Mouse (Mus musculus): Measurements from ENCODE around the gene Eln. TPM values are rescaled to one million over a fixed set of nuclear protein-coding genes. Genes with fewer than 3 reads are reported as not detected.

Gene Eln
- polyA plus RNA-seq, 1 experiment from 2014 or later, result 3.8 TPM

GRCm38 (mm10) chr5:134739951-134740350, 7.2 kb downstream of the Eln start:
- peaks cover 11% of the 10 kb centered on the region; the same call in 1 of the 2 replicates for H3K4me1 ChIP-seq (ENCODE audit: control insufficient read depth, insufficient read depth, low read length)
- H3K36me3 ChIP-seq (ENCODE audit: control insufficient read depth, insufficient read depth, low read length), result no peaks in the 10 kb centered on the region
- no peak for DNase-seq (ENCODE audit: low spot score)
- no peaks in the 10 kb centered on the region for H3K27me3 ChIP-seq (ENCODE audit: control insufficient read depth, insufficient read depth, low read length)
- 63% methylated on average over 3 of the region's 3 CpGs for WGBS
- no peak overlapping the region for H3K9ac ChIP-seq (ENCODE audit: low read length)
- ATAC-seq (ENCODE audit: insufficient number of reproducible peaks, low FRiP score, low TSS enrichment, low read depth), result no peak
- H3K4me3 ChIP-seq (ENCODE audit: low read depth, low read length), result no peak overlapping the region
- H3K9me3 ChIP-seq (ENCODE audit: control insufficient read depth, low read length), result no peaks in the 10 kb centered on the region
- no peak overlapping the region for H3K27ac ChIP-seq (replicated peaks; ENCODE audit: low read depth, low read length)
- H3K4me2 ChIP-seq (ENCODE audit: low read depth, severe bottlenecking), result no peak overlapping the region

GRCm38 (mm10) chr5:134734920-134735319, 12.2 kb downstream of the Eln start:
- 79% methylated on average over 2 of the region's 2 CpGs for WGBS

GRCm38 (mm10) chr5:134734072-134734471, 13.1 kb downstream of the Eln start:
- Histone ChIP-seq H3K4me2 (ENCODE audit: low read depth, severe bottlenecking) (no peak overlapping the region), H3K36me3 (ENCODE audit: control insufficient read depth, insufficient read depth, low read length) (no peaks in the 10 kb centered on the region), H3K27me3 (ENCODE audit: control insufficient read depth, insufficient read depth, low read length) (no peaks in the 10 kb centered on the region), H3K4me3 (ENCODE audit: low read depth, low read length) (no peak overlapping the region), H3K9me3 (ENCODE audit: control insufficient read depth, low read length) (no peaks in the 10 kb centered on the region), H3K4me1 (ENCODE audit: control insufficient read depth, insufficient read depth, low read length) (no peaks in the 10 kb centered on the region), H3K27ac (replicated peaks; ENCODE audit: low read depth, low read length) (no peak overlapping the region), H3K9ac (ENCODE audit: low read length) (no peak overlapping the region)
- WGBS, result 79% methylated on average over 5 of the region's 5 CpGs
- DNase-seq (ENCODE audit: low spot score) (no peak), ATAC-seq (ENCODE audit: insufficient number of reproducible peaks, low FRiP score, low TSS enrichment, low read depth) (no peak)

More at GRCm38 (mm10) chr5:134734920-134735319, 12.2 kb downstream of the Eln start:
- Histone ChIP-seq H3K9ac (ENCODE audit: low read length) (no peak overlapping the region), H3K27me3 (ENCODE audit: control insufficient read depth, insufficient read depth, low read length) (no peaks in the 10 kb centered on the region), H3K4me1 (ENCODE audit: control insufficient read depth, insufficient read depth, low read length) (no peaks in the 10 kb centered on the region), H3K27ac (replicated peaks; ENCODE audit: low read depth, low read length) (no peak overlapping the region), H3K36me3 (ENCODE audit: control insufficient read depth, insufficient read depth, low read length) (no peaks in the 10 kb centered on the region), H3K4me3 (ENCODE audit: low read depth, low read length) (no peak overlapping the region), H3K9me3 (ENCODE audit: control insufficient read depth, low read length) (no peaks in the 10 kb centered on the region), H3K4me2 (ENCODE audit: low read depth, severe bottlenecking) (no peak overlapping the region)
- ATAC-seq (ENCODE audit: insufficient number of reproducible peaks, low FRiP score, low TSS enrichment, low read depth) (no peak), DNase-seq (ENCODE audit: low spot score) (no peak)

- Histone ChIP-seq H3K4me2 (ENCODE audit: low read depth, severe bottlenecking) (no peak overlapping the region), H3K27ac (replicated peaks; ENCODE audit: low read depth, low read length) (no peak overlapping the region), H3K27me3 (ENCODE audit: control insufficient read depth, insufficient read depth, low read length) (no peaks in the 10 kb centered on the region), H3K4me3 (ENCODE audit: low read depth, low read length) (no peak overlapping the region), H3K9me3 (ENCODE audit: control insufficient read depth, low read length) (no peaks in the 10 kb centered on the region), H3K9ac (ENCODE audit: low read length) (no peak overlapping the region), H3K36me3 (ENCODE audit: control insufficient read depth, insufficient read depth, low read length) (no peaks in the 10 kb centered on the region), H3K4me1 (ENCODE audit: control insufficient read depth, insufficient read depth, low read length) (peaks cover 3% of the 10 kb centered on the region; the same call in 1 of the 2 replicates)
- ATAC-seq (ENCODE audit: insufficient number of reproducible peaks, low FRiP score, low TSS enrichment, low read depth), result no peak
- WGBS, result 57% methylated on average over 4 of the region's 4 CpGs
- DNase-seq (ENCODE audit: low spot score), result no peak
Observed at GRCm38 (mm10) chr5:134733241-134733640, 13.9 kb downstream of the Eln start.

GRCm38 (mm10) chr5:134729124-134729523, 18.0 kb downstream of the Eln start:
- Histone ChIP-seq H3K9ac (ENCODE audit: low read length) (no peak overlapping the region), H3K4me3 (ENCODE audit: low read depth, low read length) (no peak overlapping the region), H3K36me3 (ENCODE audit: control insufficient read depth, insufficient read depth, low read length) (no peaks in the 10 kb centered on the region), H3K27ac (replicated peaks; ENCODE audit: low read depth, low read length) (no peak overlapping the region), H3K27me3 (ENCODE audit: control insufficient read depth, insufficient read depth, low read length) (no peaks in the 10 kb centered on the region), H3K4me1 (ENCODE audit: control insufficient read depth, insufficient read depth, low read length) (peaks cover 6% of the 10 kb centered on the region; the same call in 1 of the 2 replicates), H3K9me3 (ENCODE audit: control insufficient read depth, low read length) (no peaks in the 10 kb centered on the region), H3K4me2 (ENCODE audit: low read depth, severe bottlenecking) (no peak overlapping the region)
- DNase-seq (ENCODE audit: low spot score), result no peak
- ATAC-seq (ENCODE audit: insufficient number of reproducible peaks, low FRiP score, low TSS enrichment, low read depth), result 0 out of 2 replicates have a peak, but pooled peaks have one; percentile 31
- WGBS, result 89% methylated on average over 12 of the region's 12 CpGs

- Histone ChIP-seq H3K4me1 (ENCODE audit: control insufficient read depth, insufficient read depth, low read length) (peaks cover 6% of the 10 kb centered on the region; the same call in 1 of the 2 replicates), H3K27ac (replicated peaks; ENCODE audit: low read depth, low read length) (no peak overlapping the region), H3K27me3 (ENCODE audit: control insufficient read depth, insufficient read depth, low read length) (no peaks in the 10 kb centered on the region), H3K36me3 (ENCODE audit: control insufficient read depth, insufficient read depth, low read length) (no peaks in the 10 kb centered on the region), H3K4me3 (ENCODE audit: low read depth, low read length) (no peak overlapping the region), H3K9me3 (ENCODE audit: control insufficient read depth, low read length) (no peaks in the 10 kb centered on the region), H3K4me2 (ENCODE audit: low read depth, severe bottlenecking) (no peak overlapping the region), H3K9ac (ENCODE audit: low read length) (peak overlapping the region; percentile 30; the same call in 1 of the 2 replicates)
- peak; percentile 21; the same call in 1 of the 2 replicates for ATAC-seq (ENCODE audit: insufficient number of reproducible peaks, low FRiP score, low TSS enrichment, low read depth)
- 14% methylated on average over 3 of the region's 3 CpGs for WGBS
- peak; percentile 68 for DNase-seq (ENCODE audit: low spot score)
Observed at GRCm38 (mm10) chr5:134728535-134728934, 18.6 kb downstream of the Eln start.

GRCm38 (mm10) chr5:134727001-134727639, 20.0 kb downstream of the Eln start:
- H3K4me2 ChIP-seq (ENCODE audit: low read depth, severe bottlenecking), result no peak overlapping the region
- DNase-seq (ENCODE audit: low spot score), result no peak
- no peaks in the 10 kb centered on the region for H3K9me3 ChIP-seq (ENCODE audit: control insufficient read depth, low read length)
- H3K27me3 ChIP-seq (ENCODE audit: control insufficient read depth, insufficient read depth, low read length), result no peaks in the 10 kb centered on the region
- H3K4me3 ChIP-seq (ENCODE audit: low read depth, low read length), result no peak overlapping the region
- H3K9ac ChIP-seq (ENCODE audit: low read length), result no peak overlapping the region
- H3K27ac ChIP-seq (replicated peaks; ENCODE audit: low read depth, low read length), result no peak overlapping the region
- no peak for ATAC-seq (ENCODE audit: insufficient number of reproducible peaks, low FRiP score, low TSS enrichment, low read depth)
- no peaks in the 10 kb centered on the region for H3K36me3 ChIP-seq (ENCODE audit: control insufficient read depth, insufficient read depth, low read length)
- 89% methylated on average over 8 of the region's 8 CpGs for WGBS
- H3K4me1 ChIP-seq (ENCODE audit: control insufficient read depth, insufficient read depth, low read length), result peaks cover 6% of the 10 kb centered on the region; the same call in 1 of the 2 replicates

GRCm38 (mm10) chr5:134725299-134725698, 21.8 kb downstream of the Eln start:
- H3K9ac ChIP-seq (ENCODE audit: low read length), result no peak overlapping the region
- no peak for ATAC-seq (ENCODE audit: insufficient number of reproducible peaks, low FRiP score, low TSS enrichment, low read depth)
- no peak for DNase-seq (ENCODE audit: low spot score)
- no peaks in the 10 kb centered on the region for H3K9me3 ChIP-seq (ENCODE audit: control insufficient read depth, low read length)
- H3K4me3 ChIP-seq (ENCODE audit: low read depth, low read length), result no peak overlapping the region
- no peaks in the 10 kb centered on the region for H3K36me3 ChIP-seq (ENCODE audit: control insufficient read depth, insufficient read depth, low read length)
- H3K27ac ChIP-seq (replicated peaks; ENCODE audit: low read depth, low read length), result no peak overlapping the region
- no peaks in the 10 kb centered on the region for H3K27me3 ChIP-seq (ENCODE audit: control insufficient read depth, insufficient read depth, low read length)
- H3K4me1 ChIP-seq (ENCODE audit: control insufficient read depth, insufficient read depth, low read length), result peaks cover 6% of the 10 kb centered on the region; the same call in 1 of the 2 replicates
- 71% methylated on average over 4 of the region's 4 CpGs for WGBS
- H3K4me2 ChIP-seq (ENCODE audit: low read depth, severe bottlenecking), result no peak overlapping the region

Measured in limb, embryonic 11.5 days (tissue).